ENCODE assay signal across 13 mouse cellular contexts in the genomic region with DNA sequence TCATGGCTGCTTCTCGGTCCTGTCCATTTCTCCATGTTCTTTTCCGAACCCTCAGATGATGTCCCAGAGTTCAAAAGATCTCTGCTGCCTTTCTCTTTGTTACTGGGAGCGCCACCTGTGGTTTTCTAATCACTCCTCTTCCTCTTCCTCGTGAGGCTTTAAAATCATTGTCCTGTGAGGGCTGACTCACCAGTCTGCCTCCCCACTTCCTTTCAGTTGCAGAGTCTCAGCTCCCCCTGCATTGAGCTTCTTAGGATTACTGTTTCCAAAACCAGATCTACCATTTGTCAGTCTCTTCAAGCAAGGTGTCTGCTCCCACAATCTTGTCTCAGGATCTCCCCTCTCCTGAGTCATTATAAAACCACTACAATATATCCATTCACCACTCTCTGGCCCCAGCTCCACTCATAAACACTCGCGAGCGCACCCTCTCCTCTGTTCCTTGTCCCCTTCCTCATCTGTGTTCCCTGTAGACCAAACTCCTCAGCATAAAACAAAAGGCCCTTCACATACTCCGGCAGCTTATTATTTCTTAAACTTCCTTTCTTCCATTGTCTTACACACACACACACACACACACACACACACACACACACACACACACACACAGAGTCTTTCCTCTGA.
DNase-seq lines count a peak whose midpoint lies in the region; ATAC-seq and TF ChIP-seq lines count a peak whose summit lies in the region.
"Had no signal": no experiment of that assay in that cellular context is flagged by ENCODE, and none has a peak within 500 bp of the region (broad histone marks: within the 10 kb centered on the region; RNA-seq: fewer than 3 reads in every experiment).

No protein-coding gene starts in this region.

- 65% methylated on average over 8 of the region's 8 CpGs for WGBS in forebrain, embryonic 11.5 days
- WGBS in forebrain, postnatal 0 days, result 55% methylated on average over 8 of the region's 8 CpGs
- WGBS in hindbrain, embryonic 15.5 days, result 57% methylated on average over 8 of the region's 8 CpGs
- WGBS in hindbrain, postnatal 0 days, result 63% methylated on average over 8 of the region's 8 CpGs
- WGBS in midbrain, embryonic 14.5 days, result 63% methylated on average over 8 of the region's 8 CpGs
- WGBS in midbrain, embryonic 16.5 days, result 53% methylated on average over 8 of the region's 8 CpGs
- WGBS in stomach, embryonic 15.5 days, result 62% methylated on average over 8 of the region's 8 CpGs

- TF ChIP-seq CTCF in forebrain, postnatal 0 days (IDR thresholded peaks at IDR 0.05; ENCODE audit: low read depth), result no peak
- no peak for TF ChIP-seq CTCF in hindbrain, postnatal 0 days (IDR thresholded peaks at IDR 0.05; ENCODE audit: low read depth)

- no peaks in the 10 kb centered on the region for H3K27me3 ChIP-seq in forebrain, embryonic 11.5 days (ENCODE audit: control insufficient read depth, insufficient read depth, low read length)
- H3K27me3 ChIP-seq in forebrain, postnatal 0 days (ENCODE audit: insufficient read depth, low read length), result no peaks in the 10 kb centered on the region
- H3K27me3 ChIP-seq in hindbrain, embryonic 15.5 days, result no peaks in the 10 kb centered on the region
- H3K27me3 ChIP-seq in hindbrain, postnatal 0 days (ENCODE audit: insufficient read depth, low read length), result no peaks in the 10 kb centered on the region
- no peaks in the 10 kb centered on the region for H3K27me3 ChIP-seq in midbrain, embryonic 14.5 days (ENCODE audit: control insufficient read depth, insufficient read depth, low read length)
- no peaks in the 10 kb centered on the region for H3K27me3 ChIP-seq in midbrain, embryonic 16.5 days (ENCODE audit: control insufficient read depth, insufficient read depth, low read depth, low read length)
- no peaks in the 10 kb centered on the region for H3K27me3 ChIP-seq in stomach, embryonic 15.5 days (replicated peaks)

- H3K9me3 ChIP-seq in forebrain, embryonic 11.5 days (ENCODE audit: control insufficient read depth, low read length), result no peaks in the 10 kb centered on the region
- no peaks in the 10 kb centered on the region for H3K9me3 ChIP-seq in forebrain, postnatal 0 days (ENCODE audit: low read length)
- H3K9me3 ChIP-seq in hindbrain, embryonic 15.5 days, result no peaks in the 10 kb centered on the region
- no peaks in the 10 kb centered on the region for H3K9me3 ChIP-seq in hindbrain, postnatal 0 days (ENCODE audit: low read length)
- no peaks in the 10 kb centered on the region for H3K9me3 ChIP-seq in midbrain, embryonic 14.5 days (ENCODE audit: control insufficient read depth, low read length)
- H3K9me3 ChIP-seq in midbrain, embryonic 16.5 days (replicated peaks; ENCODE audit: control insufficient read depth, low read length, poor library complexity, severe bottlenecking), result no peaks in the 10 kb centered on the region
- no peaks in the 10 kb centered on the region for H3K9me3 ChIP-seq in stomach, embryonic 15.5 days

- DNase-seq in forebrain, embryonic 11.5 days (ENCODE audit: low spot score), result no peak
- DNase-seq in forebrain, postnatal 0 days, result no peak
- no peak for DNase-seq in hindbrain, postnatal 0 days (ENCODE audit: low spot score)
- DNase-seq in midbrain, embryonic 14.5 days, result no peak
- DNase-seq in ovary, postnatal 10 days (ENCODE audit: low spot score), result no peak
- DNase-seq: gastrocnemius, postnatal 10 days; kidney, adult 8-10 months; liver; right cerebral cortex, postnatal 25 days had no signal

- no peak for ATAC-seq in forebrain, embryonic 11.5 days (replicated peaks; ENCODE audit: low FRiP score)
- no peak for ATAC-seq in forebrain, postnatal 0 days
- no peak for ATAC-seq in hindbrain, embryonic 15.5 days (ENCODE audit: low FRiP score, low read depth)
- no peak for ATAC-seq in hindbrain, postnatal 0 days
- no peak for ATAC-seq in midbrain, embryonic 14.5 days (ENCODE audit: low FRiP score, low TSS enrichment)
- no peak for ATAC-seq in midbrain, embryonic 16.5 days
- ATAC-seq in stomach, embryonic 15.5 days (ENCODE audit: insufficient read depth, low FRiP score, low read depth), result no peak
- ATAC-seq: activated CD4-positive, CD25-positive, alpha-beta regulatory T cell, adult 4 months had no signal

- H3K4me3 ChIP-seq in forebrain, embryonic 11.5 days (ENCODE audit: low read depth, low read length), result no peak overlapping the region
- no peak overlapping the region for H3K4me3 ChIP-seq in forebrain, postnatal 0 days (ENCODE audit: low read depth, low read length)
- H3K4me3 ChIP-seq in hindbrain, embryonic 15.5 days, result no peak overlapping the region
- H3K4me3 ChIP-seq in hindbrain, postnatal 0 days (ENCODE audit: low read length), result no peak overlapping the region
- no peak overlapping the region for H3K4me3 ChIP-seq in midbrain, embryonic 14.5 days (replicated peaks; ENCODE audit: low read depth, low read length)
- no peak overlapping the region for H3K4me3 ChIP-seq in midbrain, embryonic 16.5 days (ENCODE audit: low read depth, low read length)
- H3K4me3 ChIP-seq in stomach, embryonic 15.5 days (replicated peaks), result no peak overlapping the region

- H3K27ac ChIP-seq in forebrain, embryonic 11.5 days (ENCODE audit: low read depth, low read length), result peak overlapping the region; percentile 2; the same call in 1 of the 2 replicates
- H3K27ac ChIP-seq in forebrain, postnatal 0 days (ENCODE audit: low read depth, low read length), result no peak overlapping the region
- H3K27ac ChIP-seq in hindbrain, embryonic 15.5 days (replicated peaks), result 0 out of 2 replicates have a peak overlapping the region, but pooled peaks have one; percentile 34
- no peak overlapping the region for H3K27ac ChIP-seq in hindbrain, postnatal 0 days
- H3K27ac ChIP-seq in midbrain, embryonic 14.5 days (replicated peaks; ENCODE audit: low read depth, low read length), result peak overlapping the region; percentile 33; the same call in 1 of the 2 replicates
- no peak overlapping the region for H3K27ac ChIP-seq in midbrain, embryonic 16.5 days (ENCODE audit: low read length)
- H3K27ac ChIP-seq in stomach, embryonic 15.5 days, result peak overlapping the region; percentile 26; the same call in 1 of the 2 replicates

- no peaks in the 10 kb centered on the region for H3K4me1 ChIP-seq in forebrain, embryonic 11.5 days (replicated peaks; ENCODE audit: control insufficient read depth, insufficient read depth, low read length)
- peaks cover 38% of the 10 kb centered on the region for H3K4me1 ChIP-seq in forebrain, postnatal 0 days (ENCODE audit: insufficient read depth)
- H3K4me1 ChIP-seq in hindbrain, embryonic 15.5 days (replicated peaks), result peaks cover 80% of the 10 kb centered on the region
- H3K4me1 ChIP-seq in hindbrain, postnatal 0 days (ENCODE audit: insufficient read depth, low read length), result peaks cover 47% of the 10 kb centered on the region
- peaks cover 58% of the 10 kb centered on the region for H3K4me1 ChIP-seq in midbrain, embryonic 14.5 days (ENCODE audit: control insufficient read depth, insufficient read depth, low read length)
- peaks cover 37% of the 10 kb centered on the region for H3K4me1 ChIP-seq in midbrain, embryonic 16.5 days (ENCODE audit: control insufficient read depth, insufficient read depth, low read length)
- peaks cover 11% of the 10 kb centered on the region for H3K4me1 ChIP-seq in stomach, embryonic 15.5 days

- H3K36me3 ChIP-seq in forebrain, embryonic 11.5 days (ENCODE audit: control insufficient read depth, insufficient read depth, low read length), result no peaks in the 10 kb centered on the region
- H3K36me3 ChIP-seq in forebrain, postnatal 0 days (ENCODE audit: insufficient read depth), result no peaks in the 10 kb centered on the region
- H3K36me3 ChIP-seq in hindbrain, embryonic 15.5 days, result no peaks in the 10 kb centered on the region
- no peaks in the 10 kb centered on the region for H3K36me3 ChIP-seq in hindbrain, postnatal 0 days (ENCODE audit: insufficient read depth, low read length)
- no peaks in the 10 kb centered on the region for H3K36me3 ChIP-seq in midbrain, embryonic 14.5 days (ENCODE audit: control insufficient read depth, insufficient read depth, low read length)
- no peaks in the 10 kb centered on the region for H3K36me3 ChIP-seq in midbrain, embryonic 16.5 days (ENCODE audit: control insufficient read depth, insufficient read depth, low read length)
- no peaks in the 10 kb centered on the region for H3K36me3 ChIP-seq in stomach, embryonic 15.5 days

- no peak overlapping the region for H3K4me2 ChIP-seq in forebrain, embryonic 11.5 days (ENCODE audit: low read depth, low read length, severe bottlenecking)
- H3K4me2 ChIP-seq in forebrain, postnatal 0 days (ENCODE audit: low read depth), result no peak overlapping the region
- H3K4me2 ChIP-seq in hindbrain, embryonic 15.5 days, result no peak overlapping the region
- no peak overlapping the region for H3K4me2 ChIP-seq in hindbrain, postnatal 0 days (ENCODE audit: low read depth, low read length)
- H3K4me2 ChIP-seq in midbrain, embryonic 14.5 days (ENCODE audit: low read length), result no peak overlapping the region
- no peak overlapping the region for H3K4me2 ChIP-seq in midbrain, embryonic 16.5 days (ENCODE audit: low read length)
- H3K4me2 ChIP-seq in stomach, embryonic 15.5 days, result no peak overlapping the region

- no peak overlapping the region for H3K9ac ChIP-seq in forebrain, embryonic 11.5 days (ENCODE audit: low read length)
- no peak overlapping the region for H3K9ac ChIP-seq in forebrain, postnatal 0 days
- no peak overlapping the region for H3K9ac ChIP-seq in hindbrain, embryonic 15.5 days
- H3K9ac ChIP-seq in hindbrain, postnatal 0 days (replicated peaks; ENCODE audit: low read length), result no peak overlapping the region
- H3K9ac ChIP-seq in midbrain, embryonic 14.5 days (replicated peaks; ENCODE audit: low read length), result no peak overlapping the region
- H3K9ac ChIP-seq in midbrain, embryonic 16.5 days (ENCODE audit: low read depth, low read length), result no peak overlapping the region
- no peak overlapping the region for H3K9ac ChIP-seq in stomach, embryonic 15.5 days

Comparison
In these comparisons a context has a peak if more than half of its experiments do, and no peak if none do; other contexts are left out.
1. H3K27ac ChIP-seq: peak in forebrain, embryonic 11.5 days (single experiment), hindbrain, embryonic 15.5 days (single experiment), midbrain, embryonic 14.5 days (single experiment) and stomach, embryonic 15.5 days (single experiment); none in forebrain, postnatal 0 days (single experiment), hindbrain, postnatal 0 days (single experiment) and midbrain, embryonic 16.5 days (single experiment).